Mouse (Mus musculus) c-Kit-positive CD71-negative TER-119-negative erythroid progenitor cells, embryonic 14.5 days (primary cell): Measurements from ENCODE around the gene Nptx1.

ENCODE experiments used
- DNase-seq: peaks from one replicate; pipeline ENCODE4 v3.0.0-alpha.2; 2013; ENCODE audit warnings: low read depth

Gene Nptx1

GRCm38 (mm10) chr11:119547183-119547921 is at the start of gene Nptx1:
TSS of gene Nptx1 (minus strand) at chr11:119547753.
- no peak for DNase-seq

GRCm38 (mm10) chr11:119593966-119594365 is 46.4 kb upstream of the Nptx1 start:
- no peak for DNase-seq

DNA sequence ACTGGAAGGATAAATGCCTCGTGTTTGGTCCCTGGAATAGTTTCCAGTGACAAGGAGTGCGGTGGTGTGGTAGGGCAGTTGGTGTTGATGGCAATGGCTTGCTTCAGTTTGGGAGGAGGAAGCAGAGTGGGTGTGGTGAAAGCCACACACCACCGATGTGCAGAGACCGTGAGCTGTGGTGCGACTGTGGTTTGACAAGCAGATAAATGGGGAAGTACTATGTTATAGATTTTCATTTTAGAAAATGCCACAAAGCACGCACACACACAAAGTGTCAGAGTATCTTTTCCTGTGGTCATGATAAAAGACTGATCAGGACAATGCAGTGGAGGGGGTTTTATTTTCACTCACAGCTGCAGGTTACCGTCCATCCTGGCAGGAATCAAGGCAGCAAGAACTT is 41.7 kb upstream of the Nptx1 start:
- DNase-seq, result peak; percentile 25

GRCm38 (mm10) chr11:119587112-119587511 is 39.6 kb upstream of the Nptx1 start:
- DNase-seq, result no peak

DNA sequence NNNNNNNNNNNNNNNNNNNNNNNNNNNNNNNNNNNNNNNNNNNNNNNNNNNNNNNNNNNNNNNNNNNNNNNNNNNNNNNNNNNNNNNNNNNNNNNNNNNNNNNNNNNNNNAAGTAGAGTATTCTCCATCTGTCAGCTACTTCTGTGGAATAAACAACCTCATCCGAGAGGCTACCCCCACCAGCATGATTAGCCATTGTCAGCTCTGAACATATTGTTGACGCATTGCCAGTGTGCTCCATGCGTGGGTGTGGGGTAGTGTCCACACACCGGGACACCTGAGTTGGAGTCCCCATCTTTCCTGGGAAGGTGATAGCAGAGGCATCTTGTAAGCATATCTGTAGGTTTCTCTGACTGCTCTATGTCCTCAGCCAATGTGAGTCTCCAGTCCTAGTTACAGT is 39.0 kb upstream of the Nptx1 start:
- DNase-seq, result no peak

GRCm38 (mm10) chr11:119577721-119578120 is 30.2 kb upstream of the Nptx1 start:
- no peak for DNase-seq

DNA sequence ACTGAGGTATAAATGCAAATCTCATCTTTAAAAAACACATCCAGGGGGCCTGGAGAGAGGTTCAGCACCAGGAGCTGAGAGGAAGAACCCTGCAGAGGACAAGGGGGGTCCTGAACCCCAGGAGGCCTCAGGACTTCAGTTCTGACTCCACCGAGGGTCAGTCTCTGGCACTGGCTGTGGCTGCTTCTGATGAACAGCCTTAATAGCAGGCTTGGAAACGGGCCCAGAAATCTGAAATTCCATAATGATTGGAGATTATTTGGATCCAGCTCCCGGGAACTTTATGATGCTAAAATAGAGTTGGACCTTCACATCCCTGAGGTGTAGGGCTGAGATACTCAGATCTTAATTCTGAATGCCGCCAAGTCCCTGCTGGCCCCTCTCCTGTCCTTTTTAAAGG is 29.3 kb upstream of the Nptx1 start:
- DNase-seq, result no peak

DNA sequence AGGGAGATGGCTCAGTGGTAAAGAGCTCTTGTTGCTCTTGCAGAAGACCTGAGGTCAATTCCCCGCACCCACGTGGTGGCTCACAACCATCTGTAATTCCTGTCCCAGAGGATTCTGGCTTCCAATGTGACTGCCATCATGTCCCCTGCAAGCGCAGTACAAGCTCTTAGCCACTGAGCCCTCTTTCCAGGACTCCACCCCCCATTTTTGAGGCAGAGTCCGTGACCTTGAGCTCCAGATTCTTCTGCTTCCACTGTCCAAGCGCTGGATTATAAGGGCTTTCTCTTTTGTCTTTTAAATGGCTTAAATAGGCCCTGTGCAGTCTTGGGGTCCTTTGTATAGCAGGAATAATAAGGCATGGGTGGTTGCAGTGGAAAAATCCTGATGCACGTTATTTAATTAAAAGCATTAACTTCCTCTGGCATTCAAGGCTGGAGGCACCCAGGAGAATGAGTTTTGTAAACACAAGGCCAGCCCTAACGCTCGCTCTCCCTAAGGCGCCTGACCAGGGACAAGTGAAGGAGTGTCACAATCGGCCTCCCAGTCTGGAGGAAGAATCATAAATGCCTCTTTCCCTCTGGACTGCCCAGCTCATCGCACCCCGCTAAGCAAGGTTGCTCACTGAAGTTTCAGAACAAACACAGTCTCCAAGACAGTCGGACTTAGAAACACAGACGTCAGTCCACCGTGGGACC is 24.9 kb upstream of the Nptx1 start:
- no peak for DNase-seq

DNA sequence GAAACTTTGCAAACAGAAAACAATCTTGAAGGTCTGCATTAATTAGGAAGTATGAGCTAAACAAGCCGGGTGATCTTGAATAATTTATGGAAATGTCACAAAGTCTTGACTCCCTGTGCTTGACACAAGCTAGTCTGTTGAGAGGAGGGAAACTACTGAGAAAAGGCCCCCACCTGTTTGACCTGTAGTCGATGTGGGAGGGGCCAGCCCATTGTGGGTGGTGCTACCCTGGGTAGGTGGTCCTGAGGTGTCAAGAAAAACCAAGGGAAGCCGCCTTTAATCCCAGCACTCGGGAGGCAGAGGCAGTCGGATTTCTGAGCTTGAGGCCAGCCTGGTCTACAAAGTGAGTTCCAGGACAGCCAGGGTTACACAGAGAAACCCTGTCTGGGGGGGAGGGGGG is 18.6 kb upstream of the Nptx1 start:
- DNase-seq, result no peak

DNA sequence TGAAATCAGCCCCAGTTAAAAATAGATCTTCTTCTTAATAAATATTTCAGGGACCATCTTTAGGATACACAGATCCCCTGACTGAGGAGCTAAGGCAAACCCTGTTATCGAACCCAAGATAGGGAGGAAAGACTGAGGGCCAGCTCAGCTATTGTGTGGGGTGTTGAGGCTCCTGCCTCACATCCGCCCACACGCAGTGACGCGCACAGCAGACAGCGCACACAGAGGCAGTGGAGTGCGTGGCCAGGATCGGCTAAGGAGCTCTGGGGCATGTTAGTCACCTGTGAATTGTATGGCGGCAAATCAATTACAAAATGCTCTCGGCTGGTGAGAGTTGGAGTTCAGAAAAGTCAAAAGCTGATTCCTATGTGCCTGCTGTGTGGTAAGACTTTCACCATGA is 18.1 kb upstream of the Nptx1 start:
- DNase-seq, result no peak

- DNase-seq, result no peak
These were observed 17.5 kb upstream of the Nptx1 start for GRCm38 (mm10) chr11:119565021-119565420.

GRCm38 (mm10) chr11:119564383-119564782 is 16.8 kb upstream of the Nptx1 start:
- DNase-seq, result no peak

DNA sequence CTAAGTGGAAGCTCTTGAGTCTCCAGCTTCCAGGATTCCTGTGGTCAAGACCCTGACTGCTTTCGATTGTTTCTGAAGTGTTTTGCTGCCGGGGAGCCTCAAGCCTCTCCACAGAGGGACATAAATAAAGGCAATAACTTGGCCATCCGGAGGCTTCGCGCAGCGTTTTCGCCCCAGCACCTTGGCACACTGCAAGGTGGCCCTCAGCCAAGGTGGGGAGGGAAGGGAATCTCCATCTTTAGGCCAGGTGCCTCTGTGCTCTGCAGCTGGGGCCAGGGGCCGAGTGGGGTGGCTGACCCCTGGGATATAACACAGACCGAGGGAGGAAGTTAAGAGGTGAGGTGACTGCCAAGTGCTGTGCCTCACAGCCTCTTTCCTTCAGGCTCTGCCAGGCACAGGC is 15.6 kb upstream of the Nptx1 start:
- no peak for DNase-seq

- DNase-seq, result no peak
These were observed 14.7 kb upstream of the Nptx1 start for GRCm38 (mm10) chr11:119562286-119562685.

DNA sequence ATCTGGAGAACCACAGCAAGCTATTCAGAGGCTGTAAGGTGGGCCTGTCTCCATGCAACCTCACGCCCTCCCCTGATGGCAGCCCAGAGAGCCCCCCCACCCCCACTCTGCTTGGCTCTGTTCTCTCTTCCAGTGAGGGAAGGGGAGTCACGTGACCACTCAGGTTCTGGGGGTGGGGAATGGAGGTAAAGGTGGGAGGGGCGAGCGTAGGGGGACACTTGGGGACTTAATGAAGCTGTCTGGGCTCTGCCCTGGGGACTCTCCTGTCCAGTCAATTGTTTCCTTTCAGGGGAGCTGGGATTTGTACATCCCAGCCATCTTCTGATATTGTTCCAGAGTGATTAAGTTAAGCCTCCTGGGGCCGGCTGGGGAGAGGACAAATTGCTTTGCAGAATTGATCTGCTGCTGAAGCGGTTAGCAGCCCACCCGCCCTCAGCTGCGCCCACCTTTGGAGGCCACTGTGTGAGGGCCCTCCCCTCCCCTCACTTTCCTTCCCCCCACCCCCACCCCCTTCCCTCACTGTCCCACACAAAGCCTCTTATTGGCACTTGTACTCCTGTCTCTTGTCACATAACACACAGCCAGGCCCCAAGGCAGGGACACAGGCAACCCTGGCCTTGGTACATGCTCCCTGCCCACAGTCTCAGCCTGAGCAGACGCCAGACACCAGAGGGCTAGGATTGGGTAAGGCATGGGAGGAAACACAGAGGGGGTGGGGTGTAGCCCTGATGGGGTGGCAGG is 11.5 kb upstream of the Nptx1 start:
- no peak for DNase-seq

DNA sequence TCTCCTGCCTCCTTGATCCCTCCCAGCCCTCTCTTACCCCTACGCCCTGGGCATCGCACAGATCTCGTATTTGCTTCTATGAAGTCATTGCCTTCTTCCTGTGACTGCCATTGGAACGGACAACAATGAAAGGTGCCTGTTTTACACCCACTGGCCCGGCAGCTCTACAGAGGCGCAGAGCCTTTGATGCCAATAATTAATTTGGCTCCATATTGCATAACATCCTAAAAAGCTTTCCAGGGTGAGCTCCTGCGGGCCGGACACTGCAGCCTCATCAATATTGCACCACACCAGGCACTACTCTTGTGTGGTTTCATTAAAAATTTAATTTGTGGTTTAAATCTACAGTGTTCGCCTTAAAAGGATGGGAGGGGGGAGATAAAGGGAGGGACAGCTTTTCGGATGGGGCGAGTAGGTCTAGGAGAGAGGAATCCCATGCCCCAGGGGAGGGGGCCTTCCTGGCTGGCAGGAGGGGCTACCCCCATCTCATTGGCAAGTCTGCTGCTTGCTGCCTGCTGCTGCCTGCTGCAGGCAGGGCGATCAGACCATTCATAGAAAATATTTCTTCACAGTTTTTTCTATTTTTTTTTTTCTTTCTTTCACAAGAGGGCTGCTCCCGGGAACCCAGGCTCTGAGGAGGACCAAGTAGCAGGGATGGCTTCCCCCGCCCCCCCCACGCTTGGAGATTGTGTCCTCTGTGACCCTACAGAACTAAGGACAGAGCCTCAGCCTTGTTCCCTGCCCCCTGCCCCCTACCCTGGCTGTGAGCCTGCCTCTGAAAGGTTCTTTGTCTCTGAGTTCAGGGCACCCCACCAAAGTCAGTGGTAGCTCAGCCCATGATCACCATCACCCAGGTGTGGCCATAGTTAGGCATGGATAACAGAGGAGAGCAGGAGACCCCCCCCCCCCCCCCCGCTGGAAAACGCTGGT is 10.7 kb upstream of the Nptx1 start:
- no peak for DNase-seq

DNA sequence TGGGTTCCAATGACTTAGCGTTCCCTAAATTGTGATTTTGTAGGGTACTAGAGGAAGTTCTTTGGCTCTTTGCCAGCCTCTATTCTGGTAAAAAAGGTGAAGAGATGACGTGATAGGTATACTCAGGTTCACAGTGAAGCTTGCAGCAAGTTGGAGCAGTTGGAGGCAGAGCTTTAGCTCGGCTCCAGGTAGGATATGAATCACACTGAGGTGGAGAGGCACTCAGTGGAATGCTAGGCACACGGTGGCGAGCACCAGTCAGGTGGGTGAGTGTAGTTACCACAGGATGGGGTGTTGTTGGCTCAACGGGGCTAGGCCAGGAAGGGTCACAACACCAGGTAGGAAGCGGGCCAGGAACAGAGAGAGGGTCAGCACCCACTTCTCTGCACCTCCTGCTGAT is 7.6 kb upstream of the Nptx1 start:
- no peak for DNase-seq

GRCm38 (mm10) chr11:119554706-119555105 is 7.2 kb upstream of the Nptx1 start:
- no peak for DNase-seq

DNA sequence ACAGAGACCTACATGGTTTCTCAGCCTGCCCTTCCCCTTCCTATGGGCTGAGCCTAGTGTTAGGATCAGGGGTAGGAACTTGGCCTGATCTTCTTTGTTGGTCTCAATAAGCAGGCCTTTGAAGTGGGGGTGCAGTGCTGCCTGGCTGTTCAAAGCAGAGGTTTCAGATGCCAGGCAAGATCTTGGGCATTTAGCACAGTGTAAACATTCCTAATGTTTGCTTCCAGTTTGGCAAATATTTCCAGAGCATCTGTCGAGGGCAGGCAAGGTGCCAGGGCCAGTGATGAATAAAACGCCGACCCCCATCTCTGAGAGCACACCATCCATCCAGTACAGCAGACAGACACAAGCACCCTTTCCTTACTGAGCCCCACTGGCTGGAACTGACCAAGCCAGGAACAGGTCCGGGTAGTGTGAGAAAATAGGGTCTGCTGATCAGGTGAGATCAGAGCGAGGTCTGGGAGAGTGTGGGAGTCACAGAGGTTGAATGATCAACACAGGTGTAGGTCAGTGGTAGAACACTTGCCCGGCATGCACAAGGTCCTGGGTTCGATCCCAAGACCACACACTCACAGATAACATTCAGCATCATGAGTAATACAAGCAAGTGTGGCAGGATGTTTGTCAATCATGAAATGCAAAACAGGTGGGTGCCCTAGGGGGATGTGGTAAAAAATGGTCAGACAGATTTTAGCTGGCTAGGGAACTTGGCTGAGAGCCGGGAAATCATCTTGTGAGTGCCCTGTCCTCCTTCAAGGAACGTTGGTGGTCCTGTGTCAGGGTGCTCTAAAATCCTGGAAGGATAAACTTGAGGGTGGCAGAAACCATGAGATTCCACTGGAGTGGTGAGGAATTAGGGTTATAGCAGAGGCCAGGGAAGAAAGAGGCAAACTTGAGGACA is 5.6 kb upstream of the Nptx1 start:
- no peak for DNase-seq

GRCm38 (mm10) chr11:119552301-119552700 is 4.7 kb upstream of the Nptx1 start:
- no peak for DNase-seq

DNA sequence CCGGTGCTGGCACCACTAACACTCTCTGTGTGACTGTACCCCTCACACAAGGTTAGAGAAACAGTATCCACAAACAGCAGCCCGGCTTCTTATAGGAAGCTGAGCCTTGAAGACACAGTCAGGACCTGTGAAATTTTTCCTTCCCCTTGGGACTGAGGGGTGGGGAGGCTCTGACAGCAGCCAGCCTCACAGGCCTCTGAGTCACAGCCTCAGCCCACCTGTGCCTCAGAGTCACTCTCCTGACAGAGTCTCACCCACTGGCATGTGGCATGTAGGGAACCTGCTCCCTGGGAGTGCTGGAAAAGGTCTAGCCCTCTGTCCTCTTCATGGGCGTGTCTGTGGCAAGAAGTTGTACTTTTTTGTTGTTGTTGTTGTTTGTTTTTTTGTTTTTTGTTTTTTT is 3.9 kb upstream of the Nptx1 start:
- DNase-seq, result no peak
